Mouse (Mus musculus): Measurements from ENCODE around the gene Pik3ca.

- TF ChIP-seq CTCF (IDR thresholded peaks at IDR 0.05; ENCODE audit: control insufficient read depth, insufficient read depth, low read length) = no peak
- TF ChIP-seq POLR2A (IDR thresholded peaks at IDR 0.05; ENCODE audit: borderline replicate concordance, control insufficient read depth, low read depth, low read length) = no peak
Measured at GRCm38 (mm10) chr3:32373236-32373635, 24.2 kb upstream of the Pik3ca start.
